In the genomic region with DNA sequence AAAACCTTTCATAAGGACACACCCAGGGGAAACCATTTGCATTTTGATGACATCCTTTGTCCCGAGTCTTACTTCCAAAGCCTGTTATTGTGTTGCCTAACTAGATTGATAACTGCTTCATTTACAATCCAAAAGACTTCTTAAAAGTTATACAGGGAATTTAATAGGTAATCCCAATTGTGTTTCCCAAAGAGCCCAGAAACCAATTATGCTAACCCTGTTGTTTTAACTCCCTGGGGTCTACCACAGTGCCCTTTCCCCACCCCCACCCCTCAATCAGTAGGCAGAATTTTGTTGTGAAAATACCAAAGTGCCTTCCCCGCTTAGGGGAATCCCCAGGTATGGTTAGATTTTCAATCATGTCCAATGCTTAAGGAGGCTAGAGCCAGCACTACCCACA, we compare ENCODE assay signal across 28 mouse cellular contexts.
DNase-seq lines count a peak whose midpoint lies in the region; ATAC-seq lines count a peak whose summit lies in the region.
"Had no signal": no experiment of that assay in that cellular context is flagged by ENCODE, and none has a peak within 500 bp of the region (broad histone marks: within the 10 kb centered on the region; RNA-seq: fewer than 3 reads in every experiment).

No protein-coding gene starts in this region.

- no peak overlapping the region for H3K4me2 ChIP-seq in midbrain, embryonic 11.5 days
- H3K4me2 ChIP-seq in midbrain, embryonic 13.5 days (replicated peaks) = no peak overlapping the region
- H3K4me2 ChIP-seq: embryonic facial prominence, embryonic 15.5 days; forebrain, embryonic 13.5 days; limb, embryonic 12.5 days; liver, embryonic 15.5 days; lung, embryonic 15.5 days; neural tube, embryonic 15.5 days had no signal

- no peaks in the 10 kb centered on the region for H3K27me3 ChIP-seq in midbrain, embryonic 11.5 days (ENCODE audit: control insufficient read depth, insufficient read depth, low read length)
- no peaks in the 10 kb centered on the region for H3K27me3 ChIP-seq in midbrain, embryonic 13.5 days
- no peaks in the 10 kb centered on the region for H3K27me3 ChIP-seq in splenic B cell, adult 2 months (ENCODE audit: control insufficient read depth, insufficient read depth, low read length, poor library complexity, severe bottlenecking)
- H3K27me3 ChIP-seq: embryonic facial prominence, embryonic 15.5 days; forebrain, embryonic 13.5 days; limb, embryonic 12.5 days; lung, embryonic 15.5 days; neural tube, embryonic 15.5 days had no signal

- peak; percentile 82 for DNase-seq in midbrain, embryonic 11.5 days (ENCODE audit: low spot score, missing footprints)
- peak; percentile 91 for DNase-seq in ES-CJ7 (ENCODE audit: low read depth, low spot score)
- DNase-seq in splenic B cell, adult 2 months (ENCODE audit: low read depth, low spot score) = peak; percentile 54
- no peak for DNase-seq in embryo, embryonic 10 days (ENCODE audit: low spot score)
- no peak for DNase-seq in lung, postnatal 4 days
- DNase-seq: adrenal gland, postnatal 14 days; cerebellum, adult 18-20 months; cerebellum, postnatal 10 days; gastrocnemius, postnatal 10 days; heart, postnatal 14 days; kidney, adult 11 months; kidney, postnatal 14 days; midbrain, embryonic 14.5 days; retina, postnatal 1 day; right cerebral cortex, postnatal 25 days had no signal

- H3K4me1 ChIP-seq in midbrain, embryonic 11.5 days (ENCODE audit: control insufficient read depth, insufficient read depth, low read length) = peaks cover 7% of the 10 kb centered on the region; the same call in 1 of the 2 replicates
- peaks cover 22% of the 10 kb centered on the region; the same call in 1 of the 2 replicates for H3K4me1 ChIP-seq in midbrain, embryonic 13.5 days (replicated peaks)
- H3K4me1 ChIP-seq: embryonic facial prominence, embryonic 15.5 days; limb, embryonic 12.5 days; liver, embryonic 15.5 days; lung, embryonic 15.5 days; neural tube, embryonic 15.5 days had no signal

- no peaks in the 10 kb centered on the region for H3K36me3 ChIP-seq in midbrain, embryonic 11.5 days (ENCODE audit: control insufficient read depth, insufficient read depth, low read length)
- H3K36me3 ChIP-seq in midbrain, embryonic 13.5 days = no peaks in the 10 kb centered on the region
- H3K36me3 ChIP-seq in splenic B cell, adult 2 months (ENCODE audit: control insufficient read depth, insufficient read depth, low read length, poor library complexity, severe bottlenecking) = no peaks in the 10 kb centered on the region
- H3K36me3 ChIP-seq: embryonic facial prominence, embryonic 10.5 days; embryonic facial prominence, embryonic 15.5 days; hindbrain, embryonic 10.5 days; limb, embryonic 12.5 days; liver, embryonic 15.5 days; lung, embryonic 15.5 days; neural tube, embryonic 15.5 days had no signal

- no peak overlapping the region for H3K27ac ChIP-seq in midbrain, embryonic 11.5 days (ENCODE audit: low read depth, low read length)
- H3K27ac ChIP-seq in midbrain, embryonic 13.5 days = no peak overlapping the region
- H3K27ac ChIP-seq: embryonic facial prominence, embryonic 10.5 days; embryonic facial prominence, embryonic 15.5 days; forebrain, embryonic 13.5 days; hindbrain, postnatal 0 days; left cerebral cortex, adult 2 months; limb, embryonic 12.5 days; liver, embryonic 15.5 days; lung, embryonic 15.5 days; neural tube, embryonic 15.5 days had no signal

- 8% methylated on average over 2 of the region's 2 CpGs for WGBS in midbrain, embryonic 11.5 days
- 6% methylated on average over 2 of the region's 2 CpGs for WGBS in midbrain, embryonic 13.5 days

- H3K4me3 ChIP-seq in midbrain, embryonic 11.5 days (ENCODE audit: low read depth, low read length) = no peak overlapping the region
- H3K4me3 ChIP-seq in midbrain, embryonic 13.5 days (replicated peaks) = no peak overlapping the region
- H3K4me3 ChIP-seq: embryonic facial prominence, embryonic 10.5 days; embryonic facial prominence, embryonic 15.5 days; forebrain, embryonic 13.5 days; hindbrain, embryonic 10.5 days; left cerebral cortex, adult 2 months; limb, embryonic 12.5 days; liver, embryonic 15.5 days; lung, embryonic 15.5 days; neural tube, embryonic 15.5 days had no signal

- H3K9ac ChIP-seq in midbrain, embryonic 11.5 days (ENCODE audit: low read length) = no peak overlapping the region
- no peak overlapping the region for H3K9ac ChIP-seq in midbrain, embryonic 13.5 days (replicated peaks)
- H3K9ac ChIP-seq: embryonic facial prominence, embryonic 15.5 days; forebrain, embryonic 13.5 days; limb, embryonic 12.5 days; liver, embryonic 15.5 days; lung, embryonic 15.5 days; neural tube, embryonic 15.5 days had no signal

- H3K9me3 ChIP-seq in midbrain, embryonic 11.5 days (ENCODE audit: control insufficient read depth, low read length) = no peaks in the 10 kb centered on the region
- no peaks in the 10 kb centered on the region for H3K9me3 ChIP-seq in midbrain, embryonic 13.5 days
- H3K9me3 ChIP-seq: embryonic facial prominence, embryonic 10.5 days; embryonic facial prominence, embryonic 15.5 days; forebrain, embryonic 13.5 days; hindbrain, embryonic 10.5 days; limb, embryonic 12.5 days; liver, embryonic 15.5 days; lung, embryonic 15.5 days; neural tube, embryonic 15.5 days had no signal

- ATAC-seq in midbrain, embryonic 11.5 days (ENCODE audit: low FRiP score) = no peak
- ATAC-seq in midbrain, embryonic 13.5 days = no peak
- peak; percentile 50 for ATAC-seq in activated CD4-positive, CD25-positive, alpha-beta regulatory T cell, adult 4 months
- no peak for ATAC-seq in erythroblast, adult 5-6 weeks (replicated peaks; ENCODE audit: low FRiP score, poor library complexity, severe bottlenecking)
- ATAC-seq: forebrain, embryonic 13.5 days; hindbrain, postnatal 0 days had no signal

Comparison
In these comparisons a context has a peak if more than half of its experiments do, and no peak if none do; other contexts are left out.
1. DNase-seq: peak in midbrain, embryonic 11.5 days (single experiment), ES-CJ7 (single experiment) and splenic B cell, adult 2 months (single experiment); none in embryo, embryonic 10 days (single experiment) and lung, postnatal 4 days (0 of 2).